Mouse (Mus musculus) intestine, embryonic 16.5 days (tissue): ENCODE results near the gene Tmem221. TPM values are rescaled to one million over a fixed set of nuclear protein-coding genes. Genes with fewer than 3 reads are reported as not detected.

ENCODE experiments used
- ATAC-seq: fragments of 200-750 bp; cut with Nextera tagmentation; 2 replicates; pipeline ENCODE4 v1.8.0; 2017; ENCODE audit warnings: moderate TSS enrichment, moderate library complexity
- H3K27ac ChIP-seq: fragments of 300-500 bp; sonication (generic); 2 replicates; pipeline ENCODE4 v1.5.1; 2014; ENCODE audit warnings: mild to moderate bottlenecking, low read length
- H3K27me3 ChIP-seq: fragments of 300-500 bp; sonication (generic); replicated peaks from 2 replicates; pipeline ENCODE4 v1.6.1; 2014; ENCODE audit warnings: low read length, control low read depth, mixed read lengths; ENCODE audit not compliant: control insufficient read depth, insufficient read depth
- H3K36me3 ChIP-seq: fragments of 300-500 bp; sonication (generic); 2 replicates; pipeline ENCODE4 v1.6.1; 2014; ENCODE audit warnings: low read length, control low read depth; ENCODE audit not compliant: control insufficient read depth, insufficient read depth
- H3K4me1 ChIP-seq: fragments of 300-500 bp; sonication (generic); 2 replicates; pipeline ENCODE4 v1.6.1; 2014; ENCODE audit warnings: low read length, control low read depth, mixed read lengths; ENCODE audit not compliant: control insufficient read depth, insufficient read depth
- H3K4me2 ChIP-seq: fragments of 300-500 bp; sonication (generic); 2 replicates; pipeline ENCODE4 v1.6.1; 2014; ENCODE audit warnings: low read depth, low read length, control low read depth
- H3K4me3 ChIP-seq: fragments of 300-500 bp; sonication (generic); 2 replicates; pipeline ENCODE4 v1.5.1; 2014; ENCODE audit warnings: mild to moderate bottlenecking, low read length
- H3K9ac ChIP-seq: fragments of 300-500 bp; sonication (generic); 2 replicates; pipeline ENCODE4 v1.6.1; 2014; ENCODE audit warnings: low read depth, low read length
- H3K9me3 ChIP-seq: fragments of 300-500 bp; sonication (generic); 2 replicates; pipeline ENCODE4 v1.6.1; 2016; ENCODE audit warnings: low read length, control low read depth; ENCODE audit not compliant: control insufficient read depth
- WGBS: fragments of 180-500 bp; shearing (Covaris S2); extraction: QIAGEN DNeasy Blood & Tissue Kit; methylation state at CpG from one replicate; pipeline ENCODE4 v1.1.7; 2014; 5-methylcytosine and 5-hydroxymethylcytosine counted together
- polyA plus RNA-seq: library from polyadenylated mRNA; unstranded; fragments of >200 nt; fragmentation: Nextera tagmentation; extraction: Ambion mirVana; gene quantifications from 2 replicates; pipeline ENCODE4 v1.2.1, GENCODE M21; 2015

Tmem221 gene
- polyA plus RNA-seq, 1 experiment from 2014 or later, result 1.8 TPM

- Histone ChIP-seq H3K27me3 (peaks cover 42% of the 10 kb centered on the region), H3K4me1 (peaks cover 16% of the 10 kb centered on the region), H3K9me3 (peaks cover 6% of the 10 kb centered on the region; the same call in 1 of the 2 replicates), H3K36me3 (no peaks in the 10 kb centered on the region), H3K4me3 (no peak overlapping the region), H3K9ac (no peak overlapping the region), H3K27ac (no peak overlapping the region), H3K4me2 (no peak overlapping the region)
- ATAC-seq, result no peak
- 72% methylated on average over 3 of the region's 3 CpGs for WGBS
Measured at GRCm38 (mm10) chr8:71560071-71560470, 1.4 kb upstream of the Tmem221 start.

- H3K4me2 ChIP-seq, result peak overlapping the region; percentile 66
- peaks cover 42% of the 10 kb centered on the region for H3K27me3 ChIP-seq
- peak overlapping the region; percentile 52 for H3K9ac ChIP-seq
- peaks cover 16% of the 10 kb centered on the region for H3K4me1 ChIP-seq
- peak; percentile 66 for ATAC-seq
- H3K27ac ChIP-seq, result no peak overlapping the region
- no peaks in the 10 kb centered on the region for H3K36me3 ChIP-seq
- H3K9me3 ChIP-seq, result peaks cover 3% of the 10 kb centered on the region; the same call in 1 of the 2 replicates
- 2% methylated on average over 24 of the region's 24 CpGs for WGBS
- peak overlapping the region; percentile 42 for H3K4me3 ChIP-seq
Measured at GRCm38 (mm10) chr8:71558958-71559690, 453 bp upstream of the Tmem221 start.

GRCm38 (mm10) chr8:71554644-71555043 lies 4.0 kb downstream of the Tmem221 start:
- peaks cover 31% of the 10 kb centered on the region for H3K27me3 ChIP-seq
- ATAC-seq, result no peak
- no peaks in the 10 kb centered on the region for H3K9me3 ChIP-seq
- no peak overlapping the region for H3K9ac ChIP-seq
- H3K36me3 ChIP-seq, result no peaks in the 10 kb centered on the region
- no peak overlapping the region for H3K4me3 ChIP-seq
- H3K4me2 ChIP-seq, result no peak overlapping the region
- no peak overlapping the region for H3K27ac ChIP-seq
- WGBS, result 88% methylated on average over 2 of the region's 2 CpGs
- peaks cover 7% of the 10 kb centered on the region; the same call in 1 of the 2 replicates for H3K4me1 ChIP-seq

GRCm38 (mm10) chr8:71554001-71554400 lies 4.7 kb downstream of the Tmem221 start:
- no peak for ATAC-seq
- H3K4me1 ChIP-seq, result peaks cover 7% of the 10 kb centered on the region; the same call in 1 of the 2 replicates
- H3K27me3 ChIP-seq, result peaks cover 24% of the 10 kb centered on the region
- H3K27ac ChIP-seq, result no peak overlapping the region
- H3K4me2 ChIP-seq, result no peak overlapping the region
- WGBS, result 70% methylated on average over 6 of the region's 6 CpGs
- no peaks in the 10 kb centered on the region for H3K9me3 ChIP-seq
- no peak overlapping the region for H3K4me3 ChIP-seq
- H3K9ac ChIP-seq, result no peak overlapping the region
- no peaks in the 10 kb centered on the region for H3K36me3 ChIP-seq

- ATAC-seq, result peak; percentile 41
- H3K9ac ChIP-seq, result no peak overlapping the region
- H3K4me2 ChIP-seq, result no peak overlapping the region
- H3K36me3 ChIP-seq, result no peaks in the 10 kb centered on the region
- H3K27ac ChIP-seq, result no peak overlapping the region
- no peaks in the 10 kb centered on the region for H3K4me1 ChIP-seq
- peaks cover 14% of the 10 kb centered on the region; the same call in 1 of the 2 replicates for H3K27me3 ChIP-seq
- no peak overlapping the region for H3K4me3 ChIP-seq
- H3K9me3 ChIP-seq, result no peaks in the 10 kb centered on the region
- 55% methylated on average over 6 of the region's 6 CpGs for WGBS
Measured at GRCm38 (mm10) chr8:71552770-71553169, 5.9 kb downstream of the Tmem221 start.

- Histone ChIP-seq H3K4me2 (no peak overlapping the region), H3K9ac (no peak overlapping the region), H3K9me3 (no peaks in the 10 kb centered on the region), H3K27ac (no peak overlapping the region), H3K4me3 (no peak overlapping the region), H3K36me3 (peaks cover 2% of the 10 kb centered on the region), H3K27me3 (0 out of 2 replicates have a peak, but pooled peaks cover 4% of the 10 kb centered on the region), H3K4me1 (no peaks in the 10 kb centered on the region)
- WGBS, result 63% methylated on average over 7 of the region's 7 CpGs
- no peak for ATAC-seq
Measured at GRCm38 (mm10) chr8:71550754-71551153, 7.9 kb downstream of the Tmem221 start.

GRCm38 (mm10) chr8:71547590-71547989 lies 11.1 kb downstream of the Tmem221 start:
- Histone ChIP-seq H3K9ac (no peak overlapping the region), H3K4me2 (no peak overlapping the region), H3K9me3 (no peaks in the 10 kb centered on the region), H3K27ac (no peak overlapping the region), H3K36me3 (peaks cover 8% of the 10 kb centered on the region), H3K4me3 (no peak overlapping the region), H3K27me3 (no peaks in the 10 kb centered on the region), H3K4me1 (peaks cover 7% of the 10 kb centered on the region)
- WGBS, result 80% methylated on average over 7 of the region's 7 CpGs
- no peak for ATAC-seq

GRCm38 (mm10) chr8:71545053-71545452 lies 13.6 kb downstream of the Tmem221 start:
- peaks cover 8% of the 10 kb centered on the region for H3K36me3 ChIP-seq
- H3K4me1 ChIP-seq, result peaks cover 7% of the 10 kb centered on the region
- H3K4me3 ChIP-seq, result no peak overlapping the region
- no peak overlapping the region for H3K9ac ChIP-seq
- H3K27ac ChIP-seq, result no peak overlapping the region
- no peak for ATAC-seq
- 87% methylated on average over 11 of the region's 11 CpGs for WGBS
- H3K9me3 ChIP-seq, result no peaks in the 10 kb centered on the region
- H3K4me2 ChIP-seq, result no peak overlapping the region
- H3K27me3 ChIP-seq, result no peaks in the 10 kb centered on the region

- H3K9ac ChIP-seq, result peak overlapping the region; percentile 79
Measured at GRCm38 (mm10) chr8:71543755-71544154, 14.9 kb downstream of the Tmem221 start.

More at GRCm38 (mm10) chr8:71543755-71544154, 14.9 kb downstream of the Tmem221 start:
- Histone ChIP-seq H3K4me2 (peak overlapping the region; percentile 88), H3K4me1 (peaks cover 7% of the 10 kb centered on the region), H3K27ac (no peak overlapping the region), H3K36me3 (peaks cover 8% of the 10 kb centered on the region), H3K4me3 (peak overlapping the region; percentile 82), H3K27me3 (no peaks in the 10 kb centered on the region), H3K9me3 (no peaks in the 10 kb centered on the region)
- ATAC-seq, result no peak
- WGBS, result 80% methylated on average over 9 of the region's 9 CpGs
